Mouse (Mus musculus): ENCODE measurements at regions not wholly inside any gene's neighbourhood (a gene's known extent, or its start where the extent isn't known, plus 50 kb on each side); places are given as distances from the start of the nearest gene placed in this dataset.

GRCm38 (mm10) chr4:68648311-68648710 is 305.9 kb downstream of the Brinp1 start:
- DNase-seq (ENCODE audit: low read depth) = no peak

- no peak for DNase-seq (ENCODE audit: low read depth)
Measured at GRCm38 (mm10) chr4:68633299-68633698, 320.9 kb downstream of the Brinp1 start.

GRCm38 (mm10) chr4:68624025-68624342 is 330.2 kb downstream of the Brinp1 start:
- DNase-seq (ENCODE audit: low read depth) = no peak

- no peak for DNase-seq (ENCODE audit: low read depth)
Measured at GRCm38 (mm10) chr4:68623125-68624024, 330.8 kb downstream of the Brinp1 start.

GRCm38 (mm10) chr4:68620585-68620984 is 333.6 kb downstream of the Brinp1 start:
- DNase-seq (ENCODE audit: low read depth) = no peak

- DNase-seq (ENCODE audit: low read depth) = no peak
Measured at GRCm38 (mm10) chr4:68615706-68616397, 338.3 kb downstream of the Brinp1 start.

- DNase-seq (ENCODE audit: low read depth) = no peak
Measured at GRCm38 (mm10) chr4:68612263-68613012, 341.8 kb downstream of the Brinp1 start.

GRCm38 (mm10) chr4:68595256-68595655 is 358.9 kb downstream of the Brinp1 start:
- no peak for DNase-seq (ENCODE audit: low read depth)

GRCm38 (mm10) chr4:68575375-68575774 is 378.8 kb downstream of the Brinp1 start:
- DNase-seq (ENCODE audit: low read depth) = no peak

- DNase-seq (ENCODE audit: low read depth) = peak; percentile 5
Measured at GRCm38 (mm10) chr4:68574610-68575167, 379.5 kb downstream of the Brinp1 start.

GRCm38 (mm10) chr4:68573333-68573732 is 380.9 kb downstream of the Brinp1 start:
- DNase-seq (ENCODE audit: low read depth) = no peak

- DNase-seq (ENCODE audit: low read depth) = no peak
Measured at GRCm38 (mm10) chr4:68572521-68572920, 381.7 kb downstream of the Brinp1 start.

GRCm38 (mm10) chr4:68536254-68536653 is 417.9 kb downstream of the Brinp1 start:
- no peak for DNase-seq (ENCODE audit: low read depth)

GRCm38 (mm10) chr4:68535815-68536214 is 418.4 kb downstream of the Brinp1 start:
- no peak for DNase-seq (ENCODE audit: low read depth)

GRCm38 (mm10) chr4:68532056-68532455 is 422.1 kb downstream of the Brinp1 start:
- DNase-seq (ENCODE audit: low read depth) = no peak

GRCm38 (mm10) chr4:68487993-68488392 is 466.2 kb downstream of the Brinp1 start:
- DNase-seq (ENCODE audit: low read depth) = no peak

- DNase-seq (ENCODE audit: low read depth) = no peak
Measured at GRCm38 (mm10) chr4:68486876-68487275, 467.3 kb downstream of the Brinp1 start.

- no peak for DNase-seq (ENCODE audit: low read depth)
Measured at GRCm38 (mm10) chr4:68461783-68462182, 492.4 kb downstream of the Brinp1 start.

- DNase-seq (ENCODE audit: low read depth) = no peak
Measured at GRCm38 (mm10) chr4:68416046-68416445, 538.2 kb downstream of the Brinp1 start.

- no peak for DNase-seq (ENCODE audit: low read depth)
Measured at GRCm38 (mm10) chr4:68410785-68411184, 543.4 kb downstream of the Brinp1 start.

GRCm38 (mm10) chr4:68404364-68404763 is 549.8 kb downstream of the Brinp1 start:
- DNase-seq (ENCODE audit: low read depth) = no peak

GRCm38 (mm10) chr4:68387097-68387496 is 567.1 kb downstream of the Brinp1 start:
- DNase-seq (ENCODE audit: low read depth) = no peak
